Mouse (Mus musculus) R1 (cell line): ENCODE results near the gene Tmem56.

ENCODE experiments used
- DNase-seq: peaks from one replicate; pipeline ENCODE4 v3.0.0-alpha.2; 2018; ENCODE audit warnings: low read depth, low spot score

Tmem56 gene

GRCm38 (mm10) chr3:121282998-121283397, at the start of gene Tmem56:
Gene Tmem56 (minus strand): TSS chr3:121283098.
- DNase-seq = no peak

GRCm38 (mm10) chr3:121330244-121330646, 47.3 kb upstream of the Tmem56 start:
- DNase-seq = no peak

- DNase-seq = no peak
Observed at GRCm38 (mm10) chr3:121329647-121330046, 46.7 kb upstream of the Tmem56 start.

- no peak for DNase-seq
Observed at GRCm38 (mm10) chr3:121327406-121327805, 44.5 kb upstream of the Tmem56 start.

- peak; percentile 61 for DNase-seq
Observed at GRCm38 (mm10) chr3:121323371-121323770, 40.5 kb upstream of the Tmem56 start.

- DNase-seq = peak; percentile 30
Observed at GRCm38 (mm10) chr3:121320896-121321295, 38.0 kb upstream of the Tmem56 start.

GRCm38 (mm10) chr3:121319906-121320305, 37.0 kb upstream of the Tmem56 start:
- no peak for DNase-seq

- no peak for DNase-seq
Observed at GRCm38 (mm10) chr3:121315498-121315897, 32.6 kb upstream of the Tmem56 start.

- DNase-seq = no peak
Observed at GRCm38 (mm10) chr3:121314149-121314548, 31.3 kb upstream of the Tmem56 start.

GRCm38 (mm10) chr3:121312979-121313378, 30.1 kb upstream of the Tmem56 start:
- DNase-seq = no peak

GRCm38 (mm10) chr3:121312426-121312825, 29.5 kb upstream of the Tmem56 start:
- DNase-seq = no peak

- peak; percentile 40 for DNase-seq
Observed at GRCm38 (mm10) chr3:121309896-121310714, 27.2 kb upstream of the Tmem56 start.

- no peak for DNase-seq
Observed at GRCm38 (mm10) chr3:121309429-121309828, 26.5 kb upstream of the Tmem56 start.

- peak; percentile 30 for DNase-seq
Observed at GRCm38 (mm10) chr3:121308935-121309334, 26.0 kb upstream of the Tmem56 start.

- peak; percentile 84 for DNase-seq
Observed at GRCm38 (mm10) chr3:121307532-121308234, 24.8 kb upstream of the Tmem56 start.

- no peak for DNase-seq
Observed at GRCm38 (mm10) chr3:121306641-121307040, 23.7 kb upstream of the Tmem56 start.

GRCm38 (mm10) chr3:121294200-121294599, 11.3 kb upstream of the Tmem56 start:
- DNase-seq = peak; percentile 34

- peak; percentile 99 for DNase-seq
Observed at GRCm38 (mm10) chr3:121291560-121292258, 8.8 kb upstream of the Tmem56 start, which contains the start of gene Alg14. Gene Alg14 (plus strand): TSS chr3:121291773.

- no peak for DNase-seq
Observed at GRCm38 (mm10) chr3:121291225-121291559, 8.3 kb upstream of the Tmem56 start.

GRCm38 (mm10) chr3:121290681-121291080, 7.8 kb upstream of the Tmem56 start:
- DNase-seq = no peak

GRCm38 (mm10) chr3:121287151-121287550, 4.3 kb upstream of the Tmem56 start:
- DNase-seq = peak; percentile 26

- no peak for DNase-seq
Observed at GRCm38 (mm10) chr3:121285219-121285618, 2.3 kb upstream of the Tmem56 start.
